Mouse (Mus musculus): Measurements from ENCODE around the gene Fam117a.

Gene Fam117a

DNA sequence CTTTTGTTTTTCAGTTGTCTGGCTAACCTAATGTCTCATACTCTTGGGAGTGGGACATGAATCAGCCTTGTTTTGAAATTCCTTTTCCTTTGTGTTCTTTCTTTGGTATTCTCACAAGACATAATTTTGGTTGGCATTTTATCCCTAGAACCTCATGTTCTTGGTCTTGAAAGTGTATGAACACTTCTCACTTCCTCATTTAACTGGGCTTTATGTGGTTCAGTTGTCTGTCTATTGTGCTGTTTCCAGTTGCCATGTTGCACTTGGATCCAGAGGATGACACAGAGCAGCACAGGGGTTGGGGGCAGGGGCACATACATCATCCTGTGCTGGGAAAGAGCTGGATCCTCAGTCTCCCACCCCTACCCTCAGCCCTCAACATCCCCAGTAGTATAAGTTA is 79.1 kb downstream of the Fam117a start:
- DNase-seq (ENCODE audit: low read depth, low spot score) = no peak

DNA sequence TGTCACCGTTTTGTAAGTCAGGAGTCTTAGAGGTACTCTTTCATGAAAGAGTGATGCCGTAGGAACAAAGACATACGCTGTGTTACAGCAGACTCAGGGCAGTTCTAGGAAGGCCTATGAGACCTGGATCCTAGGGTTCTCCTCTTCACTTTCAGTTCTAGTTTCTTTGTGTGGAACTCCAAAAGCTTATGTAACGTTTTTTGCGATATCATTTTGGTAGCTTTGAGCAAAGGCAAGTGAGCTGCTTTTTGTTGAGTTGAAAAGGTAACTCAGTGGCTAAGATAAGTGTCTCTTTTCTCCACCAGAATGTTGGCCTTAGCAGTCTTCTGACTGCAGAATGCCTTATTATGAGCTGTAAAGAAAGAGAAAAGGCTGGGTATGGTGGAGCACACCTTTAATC is 80.5 kb downstream of the Fam117a start:
- DNase-seq (ENCODE audit: low read depth, low spot score) = no peak

DNA sequence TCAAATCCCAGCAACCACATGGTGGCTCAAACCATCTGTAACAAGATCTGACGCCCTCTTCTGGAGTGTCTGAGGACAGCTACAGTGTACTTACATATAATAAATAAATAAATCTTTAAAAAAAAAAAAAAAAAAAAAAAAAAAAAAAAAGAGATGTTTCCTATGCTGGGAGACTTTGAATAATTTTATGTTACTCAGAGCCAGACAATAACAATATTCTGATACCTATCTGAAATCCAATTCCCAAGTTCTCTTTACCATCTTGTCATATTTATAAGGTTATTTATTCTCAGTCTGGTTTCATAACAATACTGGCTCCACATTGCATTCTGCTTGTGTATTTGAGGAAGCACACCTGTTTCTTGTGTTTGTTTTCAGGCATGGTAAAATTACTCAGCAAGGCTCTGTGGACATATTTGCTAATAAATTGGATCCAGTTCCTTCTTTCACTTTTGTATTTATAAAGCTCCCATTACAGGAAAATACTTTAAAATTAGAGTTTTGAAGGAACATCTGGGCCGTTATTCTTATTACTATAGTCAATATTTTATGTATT is 84.1 kb downstream of the Fam117a start:
- no peak for DNase-seq (ENCODE audit: low read depth, low spot score)

DNA sequence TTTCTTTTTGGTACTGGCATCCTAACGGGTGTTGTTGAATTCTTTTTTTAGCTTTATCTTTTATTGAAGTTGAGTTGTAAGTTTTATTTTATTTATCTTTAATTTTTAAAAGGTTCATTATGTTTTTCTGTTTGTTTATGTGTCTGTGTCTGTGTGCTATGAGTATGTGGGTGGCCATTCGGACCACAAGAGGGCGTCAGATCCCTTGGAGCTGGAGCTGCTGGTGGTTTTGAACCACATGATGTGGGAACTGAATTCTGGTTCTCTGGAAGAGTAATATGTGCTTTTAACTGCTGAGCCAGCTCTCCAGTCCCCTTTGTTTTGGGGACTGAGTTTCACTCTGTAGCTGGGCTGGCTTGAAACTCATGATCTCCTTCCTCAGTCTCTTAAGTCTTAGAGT is 86.7 kb downstream of the Fam117a start:
- DNase-seq (ENCODE audit: low read depth, low spot score) = no peak

DNA sequence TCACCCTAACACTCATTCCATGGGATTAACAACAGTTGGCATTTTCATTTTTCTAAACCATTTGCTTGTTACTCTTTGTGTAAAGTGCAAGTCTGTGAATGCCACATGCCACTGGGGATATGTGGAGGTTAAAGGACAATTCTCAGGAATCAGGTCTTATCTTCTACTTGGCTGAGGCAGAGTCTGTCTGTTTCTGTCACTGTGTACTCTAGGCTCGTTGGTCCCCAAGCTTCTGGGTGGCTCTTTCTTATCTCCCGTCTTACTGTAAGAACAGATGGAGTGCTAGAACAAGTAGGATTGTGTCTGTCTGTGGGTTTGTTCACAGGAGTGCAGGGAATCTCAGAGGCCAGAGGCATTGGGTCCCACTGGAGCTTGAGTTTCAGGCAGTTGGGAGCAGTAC is 94.5 kb downstream of the Fam117a start:
- no peak for DNase-seq (ENCODE audit: low read depth, low spot score)
